Mouse (Mus musculus): ENCODE measurements around the gene Camsap2. TPM values are rescaled to one million over a fixed set of nuclear protein-coding genes. Genes with fewer than 3 reads are reported as not detected.
A peak's percentile ranks its signal among the peaks of the same experiment; 100 is the strongest.

The Camsap2 gene
- total and polyA plus RNA-seq, 3 experiments = 8.8 to 46.9 (median 40.5) TPM

- Histone ChIP-seq H3K27me3 (ENCODE audit: insufficient read depth, low read length) (peaks cover 21% of the 10 kb centered on the region), H3K4me1 (ENCODE audit: insufficient read depth, low read depth, low read length) (peaks cover 54% of the 10 kb centered on the region)
- no peak for TF ChIP-seq CTCF (IDR thresholded peaks at IDR 0.05; ENCODE audit: low read depth, low read length)
- TF ChIP-seq GATA1 (IDR thresholded peaks at IDR 0.05; ENCODE audit: borderline replicate concordance, low read length) = no peak
Measured at GRCm38 (mm10) chr1:136254503-136255065, 91.3 kb downstream of the Camsap2 start.

GRCm38 (mm10) chr1:136253472-136253871 lies 92.4 kb downstream of the Camsap2 start:
- H3K9me3 ChIP-seq (replicated peaks) = no peaks in the 10 kb centered on the region
- peaks cover 16% of the 10 kb centered on the region for H3K27me3 ChIP-seq (ENCODE audit: insufficient read depth, low read length)
- TF ChIP-seq TAL1 (conservative IDR thresholded peaks at IDR 0.05; ENCODE audit: low read depth, low read length) (no peak), POLR2AphosphoS5 (IDR thresholded peaks at IDR 0.05; ENCODE audit: insufficient replicate concordance, low read depth, low read length) (no peak), CTCF (IDR thresholded peaks at IDR 0.05; ENCODE audit: low read depth, low read length) (no peak), GATA2 (IDR thresholded peaks at IDR 0.05; ENCODE audit: borderline replicate concordance, low read depth, low read length) (no peak), GATA1 (IDR thresholded peaks at IDR 0.05; ENCODE audit: borderline replicate concordance, low read length) (no peak)
- peaks cover 55% of the 10 kb centered on the region for H3K4me1 ChIP-seq (ENCODE audit: insufficient read depth, low read depth, low read length)
- no peak overlapping the region; the same call in 1 of the 2 replicates for H3K4me3 ChIP-seq (ENCODE audit: low read depth, low read length)
- DNase-seq (ENCODE audit: low spot score) (no peak), ATAC-seq (ENCODE audit: extremely low read depth, insufficient number of reproducible peaks, low FRiP score, poor library complexity, severe bottlenecking) (peak; percentile 29; the same call in 1 of the 2 replicates)
- no peaks in the 10 kb centered on the region for H3K36me3 ChIP-seq (replicated peaks)

More at GRCm38 (mm10) chr1:136254503-136255065, 91.3 kb downstream of the Camsap2 start:
- Histone ChIP-seq H3K4me3 (ENCODE audit: low read depth, low read length) (peak overlapping the region; percentile 34; the same call in 1 of the 2 replicates), H3K9me3 (replicated peaks) (peaks cover 2% of the 10 kb centered on the region), H3K36me3 (replicated peaks) (no peaks in the 10 kb centered on the region)
- DNase-seq (ENCODE audit: low spot score) = no peak
- ATAC-seq (ENCODE audit: extremely low read depth, insufficient number of reproducible peaks, low FRiP score, poor library complexity, severe bottlenecking) = no peak

- Histone ChIP-seq H3K27me3 (ENCODE audit: insufficient read depth, low read length) (peaks cover 23% of the 10 kb centered on the region), H3K4me1 (ENCODE audit: insufficient read depth, low read depth, low read length) (peaks cover 26% of the 10 kb centered on the region), H3K4me3 (ENCODE audit: low read depth, low read length) (no peak overlapping the region), H3K36me3 (replicated peaks) (no peaks in the 10 kb centered on the region), H3K9me3 (replicated peaks) (no peaks in the 10 kb centered on the region)
- DNase-seq (ENCODE audit: low spot score) (peak; percentile 57), ATAC-seq (ENCODE audit: extremely low read depth, insufficient number of reproducible peaks, low FRiP score, poor library complexity, severe bottlenecking) (no peak; the same call in 1 of the 2 replicates)
- no peak for TF ChIP-seq CTCF (IDR thresholded peaks at IDR 0.05; ENCODE audit: low read depth, low read length)
- TF ChIP-seq GATA1 (IDR thresholded peaks at IDR 0.05; ENCODE audit: borderline replicate concordance, low read length) = no peak
- no peak for TF ChIP-seq POLR2AphosphoS5 (IDR thresholded peaks at IDR 0.05; ENCODE audit: insufficient replicate concordance, low read depth, low read length)
- TF ChIP-seq TAL1 (conservative IDR thresholded peaks at IDR 0.05; ENCODE audit: low read depth, low read length) = no peak
- TF ChIP-seq GATA2 (IDR thresholded peaks at IDR 0.05; ENCODE audit: borderline replicate concordance, low read depth, low read length) = no peak
Measured at GRCm38 (mm10) chr1:136249662-136250061, 96.2 kb downstream of the Camsap2 start.

GRCm38 (mm10) chr1:136247393-136247792 lies 98.5 kb downstream of the Camsap2 start:
- no peak for TF ChIP-seq TAL1 (conservative IDR thresholded peaks at IDR 0.05; ENCODE audit: low read depth, low read length)
- TF ChIP-seq POLR2AphosphoS5 (IDR thresholded peaks at IDR 0.05; ENCODE audit: insufficient replicate concordance, low read depth, low read length) = no peak
- TF ChIP-seq CTCF (IDR thresholded peaks at IDR 0.05; ENCODE audit: low read depth, low read length) = no peak
- no peak for TF ChIP-seq GATA1 (IDR thresholded peaks at IDR 0.05; ENCODE audit: borderline replicate concordance, low read length)
- no peak for TF ChIP-seq GATA2 (IDR thresholded peaks at IDR 0.05; ENCODE audit: borderline replicate concordance, low read depth, low read length)
- Histone ChIP-seq H3K36me3 (replicated peaks) (no peaks in the 10 kb centered on the region), H3K9me3 (replicated peaks) (no peaks in the 10 kb centered on the region), H3K4me1 (ENCODE audit: insufficient read depth, low read depth, low read length) (peaks cover 13% of the 10 kb centered on the region), H3K4me3 (ENCODE audit: low read depth, low read length) (no peak overlapping the region), H3K27me3 (ENCODE audit: insufficient read depth, low read length) (peaks cover 24% of the 10 kb centered on the region)
- ATAC-seq (ENCODE audit: extremely low read depth, insufficient number of reproducible peaks, low FRiP score, poor library complexity, severe bottlenecking) = no peak
- DNase-seq (ENCODE audit: low spot score) = no peak

GRCm38 (mm10) chr1:136244469-136244868 lies 101.4 kb downstream of the Camsap2 start:
- no peak for TF ChIP-seq TAL1 (conservative IDR thresholded peaks at IDR 0.05; ENCODE audit: low read depth, low read length)
- no peak for TF ChIP-seq GATA2 (IDR thresholded peaks at IDR 0.05; ENCODE audit: borderline replicate concordance, low read depth, low read length)
- TF ChIP-seq GATA1 (IDR thresholded peaks at IDR 0.05; ENCODE audit: borderline replicate concordance, low read length) = no peak
- TF ChIP-seq POLR2AphosphoS5 (IDR thresholded peaks at IDR 0.05; ENCODE audit: insufficient replicate concordance, low read depth, low read length) = no peak
- TF ChIP-seq CTCF (IDR thresholded peaks at IDR 0.05; ENCODE audit: low read depth, low read length) = no peak
- Histone ChIP-seq H3K4me3 (ENCODE audit: low read depth, low read length) (no peak overlapping the region), H3K36me3 (replicated peaks) (no peaks in the 10 kb centered on the region), H3K27me3 (ENCODE audit: insufficient read depth, low read length) (peaks cover 39% of the 10 kb centered on the region), H3K4me1 (ENCODE audit: insufficient read depth, low read depth, low read length) (peaks cover 2% of the 10 kb centered on the region; the same call in 1 of the 2 replicates), H3K9me3 (replicated peaks) (no peaks in the 10 kb centered on the region)
- DNase-seq (ENCODE audit: low spot score) (no peak), ATAC-seq (ENCODE audit: extremely low read depth, insufficient number of reproducible peaks, low FRiP score, poor library complexity, severe bottlenecking) (no peak)

GRCm38 (mm10) chr1:136241801-136242200 lies 104.1 kb downstream of the Camsap2 start:
- Histone ChIP-seq H3K27me3 (ENCODE audit: insufficient read depth, low read length) (peaks cover 30% of the 10 kb centered on the region), H3K4me3 (ENCODE audit: low read depth, low read length) (no peak overlapping the region), H3K4me1 (ENCODE audit: insufficient read depth, low read depth, low read length) (peaks cover 3% of the 10 kb centered on the region), H3K9me3 (replicated peaks) (no peaks in the 10 kb centered on the region), H3K36me3 (replicated peaks) (no peaks in the 10 kb centered on the region)
- ATAC-seq (ENCODE audit: extremely low read depth, insufficient number of reproducible peaks, low FRiP score, poor library complexity, severe bottlenecking) = no peak
- TF ChIP-seq POLR2AphosphoS5 (IDR thresholded peaks at IDR 0.05; ENCODE audit: insufficient replicate concordance, low read depth, low read length) (no peak), GATA1 (IDR thresholded peaks at IDR 0.05; ENCODE audit: borderline replicate concordance, low read length) (no peak), CTCF (IDR thresholded peaks at IDR 0.05; ENCODE audit: low read depth, low read length) (no peak), TAL1 (conservative IDR thresholded peaks at IDR 0.05; ENCODE audit: low read depth, low read length) (no peak), GATA2 (IDR thresholded peaks at IDR 0.05; ENCODE audit: borderline replicate concordance, low read depth, low read length) (no peak)
- no peak for DNase-seq (ENCODE audit: low spot score)
